Mouse (Mus musculus) thymus, adult 2 months (tissue): ENCODE results near the gene Pih1d3.

Experiments used
- CTCF ChIP-seq: fragments of 200-500 bp; IDR thresholded peaks from 2 replicates; pipeline ENCODE4 v1.5.1; 2012; ENCODE audit warnings: mild to moderate bottlenecking, control low read depth, low read length, moderate library complexity, borderline replicate concordance; ENCODE audit not compliant: control insufficient read depth, poor library complexity, insufficient read depth; ENCODE audit errors: extremely low read depth
- POLR2A ChIP-seq: fragments of 200-500 bp; IDR thresholded peaks from 2 replicates; pipeline ENCODE4 v1.6.1; 2012; ENCODE audit warnings: mild to moderate bottlenecking, low read length, control low read depth, moderate library complexity; ENCODE audit not compliant: control insufficient read depth, poor library complexity, insufficient read depth; ENCODE audit errors: extremely low read depth

GRCm38 (mm10) chr1:31260218-31260923 lies 37.7 kb downstream of the Pih1d3 start:
- TF ChIP-seq POLR2A (no peak), CTCF (no peak)
